Mouse (Mus musculus) hindbrain, embryonic 10.5 days (tissue): ENCODE results near the gene Cln5. TPM values are rescaled to one million over a fixed set of nuclear protein-coding genes. Genes with fewer than 3 reads are reported as not detected.
A peak's percentile ranks its signal among the peaks of the same experiment; 100 is the strongest.

Experiments used
- DNase-seq: peaks from one replicate; pipeline ENCODE4 v3.0.0-alpha.2; 2017; ENCODE audit warnings: low spot score
- H3K27ac ChIP-seq: fragments of 300-500 bp; sonication (generic); 2 replicates; pipeline ENCODE4 v1.5.1; 2016; ENCODE audit warnings: mild to moderate bottlenecking, moderate library complexity
- H3K27me3 ChIP-seq: fragments of 300-500 bp; sonication (generic); 2 replicates; pipeline ENCODE4 v1.6.1; 2016; ENCODE audit warnings: mild to moderate bottlenecking; ENCODE audit not compliant: poor library complexity, insufficient read depth, severe bottlenecking
- H3K36me3 ChIP-seq: fragments of 300-500 bp; sonication (generic); 2 replicates; pipeline ENCODE4 v1.6.1; 2016; ENCODE audit warnings: mild to moderate bottlenecking, moderate library complexity
- H3K4me1 ChIP-seq: fragments of 300-500 bp; sonication (generic); replicated peaks from 2 replicates; pipeline ENCODE4 v1.6.1; 2016; ENCODE audit warnings: mild to moderate bottlenecking
- H3K4me3 ChIP-seq: fragments of 300-500 bp; sonication (generic); 2 replicates; pipeline ENCODE4 v1.5.1; 2016; ENCODE audit warnings: mild to moderate bottlenecking, moderate library complexity
- H3K9me3 ChIP-seq: fragments of 300-500 bp; sonication (generic); 2 replicates; pipeline ENCODE4 v1.6.1; 2016; ENCODE audit warnings: mild to moderate bottlenecking, moderate library complexity
- WGBS: fragments of 180-500 bp; shearing (Covaris S2); methylation state at CpG from one replicate; pipeline ENCODE4 v1.1.7; 2016; 5-methylcytosine and 5-hydroxymethylcytosine counted together
- polyA plus RNA-seq: library from polyadenylated mRNA; unstranded; fragments of >200 nt; fragmentation: Nextera tagmentation; extraction: Ambion mirVana; gene quantifications from 2 replicates; pipeline ENCODE4 v1.2.1, GENCODE M21; 2016

Cln5 gene
- polyA plus RNA-seq = 23.5 and 28.8 TPM in 2 replicates

DNA sequence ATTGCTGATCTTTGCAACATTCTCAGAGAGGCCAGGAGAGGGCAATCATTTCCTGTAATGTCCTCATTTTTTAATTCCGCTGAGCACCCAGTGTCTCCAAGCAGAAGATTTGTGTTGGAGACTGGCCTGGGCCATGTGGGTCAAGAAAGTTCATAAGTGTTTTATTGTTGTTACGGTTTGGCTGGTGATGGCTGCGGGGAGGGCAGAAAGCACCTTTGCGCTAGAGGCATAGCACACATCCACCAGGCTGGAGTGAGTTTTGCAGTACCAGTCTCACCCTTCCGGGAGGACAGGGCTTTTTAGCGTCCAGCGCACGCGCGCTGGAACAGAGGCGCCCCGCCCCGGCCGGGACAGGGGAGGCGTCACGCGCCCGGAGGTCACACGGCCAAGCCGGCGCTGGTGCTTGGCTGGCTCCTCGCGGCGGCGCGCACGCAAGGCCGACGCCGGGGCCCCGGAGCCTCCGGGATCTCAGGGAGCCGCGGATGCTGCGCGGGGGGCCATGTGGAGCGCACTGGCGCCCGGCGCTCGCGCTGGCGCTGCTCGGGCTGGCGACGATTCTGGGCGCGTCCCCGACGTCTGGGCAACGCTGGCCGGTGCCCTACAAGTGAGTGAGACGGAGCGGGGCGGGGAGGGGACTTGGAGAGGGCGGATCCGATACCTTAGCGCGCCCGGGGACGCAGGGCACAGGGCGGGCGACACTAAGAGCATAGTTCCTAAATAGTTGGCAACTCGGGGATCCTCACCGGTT is at the start of gene Cln5:
Gene Cln5, plus strand, starts transcription at position 353 of the 748 bp plus-strand sequence.
- Histone ChIP-seq H3K27me3 (no peaks in the 10 kb centered on the region), H3K27ac (peak within 1 kb of the TSS; percentile 94), H3K36me3 (peaks cover 33% of the 10 kb centered on the region), H3K4me1 (peaks cover 17% of the 10 kb centered on the region), H3K9me3 (no peaks in the 10 kb centered on the region), H3K4me3 (peak within 1 kb of the TSS; percentile 75)
- under 1% methylated on average over 65 of the region's 65 CpGs for WGBS
- peak; percentile 95 for DNase-seq

DNA sequence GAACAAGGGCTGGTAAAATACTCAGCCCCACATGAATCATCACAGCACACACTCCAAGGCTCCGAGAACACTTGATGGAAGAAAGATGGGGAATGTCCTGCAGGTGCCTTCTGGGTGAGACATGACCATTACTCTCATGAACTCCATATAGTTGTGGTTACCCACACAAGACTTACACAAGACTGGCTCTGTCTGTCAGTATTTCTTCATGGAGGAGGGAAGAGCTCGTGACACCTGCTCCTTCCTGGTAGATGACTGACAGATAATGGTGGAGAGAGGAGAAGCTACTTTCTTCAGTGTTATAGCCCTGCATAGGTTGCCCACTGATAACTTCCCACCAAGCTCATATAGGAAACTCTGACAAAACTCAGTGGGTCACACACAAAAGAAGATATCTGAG is 40.8 kb upstream of the Cln5 start:
- Histone ChIP-seq H3K9me3 (no peaks in the 10 kb centered on the region), H3K36me3 (no peaks in the 10 kb centered on the region), H3K4me3 (no peak overlapping the region), H3K4me1 (no peaks in the 10 kb centered on the region), H3K27ac (no peak overlapping the region), H3K27me3 (no peaks in the 10 kb centered on the region)
- DNase-seq = no peak
- 84% methylated on average over 2 of the region's 2 CpGs for WGBS

DNA sequence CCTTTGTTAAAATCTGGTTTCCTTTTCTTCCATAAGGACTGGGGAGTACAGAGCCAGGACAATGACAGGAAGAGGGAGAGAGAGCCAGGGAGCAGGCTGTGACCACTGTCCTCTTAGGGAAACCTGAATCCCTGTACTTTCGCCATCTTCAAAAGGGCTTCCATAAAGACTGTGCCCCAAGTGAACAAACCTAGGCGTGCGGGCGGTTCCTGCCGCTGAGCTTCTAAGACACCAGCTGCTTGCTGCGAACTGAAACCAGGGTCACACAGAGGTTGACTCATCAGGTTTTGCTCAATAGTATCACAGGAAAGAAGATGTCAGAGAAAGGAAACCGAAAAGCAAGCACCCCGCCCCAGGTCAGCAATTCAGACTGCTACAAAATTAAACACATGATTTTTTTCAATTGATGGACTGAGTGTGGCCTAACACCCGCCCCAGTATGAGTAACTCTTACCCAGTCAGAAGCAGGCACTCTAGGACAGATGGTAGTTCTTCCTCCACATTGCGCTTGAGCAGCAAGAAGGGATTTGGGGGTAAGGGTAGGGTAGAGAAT is 36.7 kb upstream of the Cln5 start:
- H3K27ac ChIP-seq = no peak overlapping the region
- DNase-seq = no peak
- H3K4me1 ChIP-seq = no peaks in the 10 kb centered on the region
- 81% methylated on average over 10 of the region's 10 CpGs for WGBS
- H3K27me3 ChIP-seq = no peaks in the 10 kb centered on the region
- H3K4me3 ChIP-seq = no peak overlapping the region
- H3K9me3 ChIP-seq = no peaks in the 10 kb centered on the region
- no peaks in the 10 kb centered on the region for H3K36me3 ChIP-seq

DNA sequence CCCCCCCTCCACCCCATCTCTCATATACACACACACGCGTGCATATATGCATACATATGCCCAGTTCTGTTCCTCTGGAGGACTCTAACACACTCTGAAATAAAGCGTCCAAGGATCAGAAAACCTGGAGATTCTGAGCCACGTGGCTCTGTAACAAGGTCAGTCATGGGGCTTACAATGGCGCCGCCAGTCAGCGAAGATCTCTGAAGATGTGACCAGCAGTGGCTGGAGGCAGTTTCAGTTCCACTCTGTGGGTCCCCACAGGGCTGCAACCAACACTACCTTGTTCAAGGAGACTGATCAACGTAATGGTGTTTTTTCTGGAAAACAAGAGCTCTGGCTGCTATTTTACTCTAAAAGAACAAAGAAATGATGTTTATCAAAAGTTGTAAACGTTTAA is 35.9 kb upstream of the Cln5 start:
- no peak overlapping the region for H3K4me3 ChIP-seq
- H3K27me3 ChIP-seq = no peaks in the 10 kb centered on the region
- no peak overlapping the region for H3K27ac ChIP-seq
- H3K4me1 ChIP-seq = no peaks in the 10 kb centered on the region
- H3K9me3 ChIP-seq = no peaks in the 10 kb centered on the region
- DNase-seq = no peak
- H3K36me3 ChIP-seq = no peaks in the 10 kb centered on the region
- WGBS = 86% methylated on average over 9 of the region's 9 CpGs

DNA sequence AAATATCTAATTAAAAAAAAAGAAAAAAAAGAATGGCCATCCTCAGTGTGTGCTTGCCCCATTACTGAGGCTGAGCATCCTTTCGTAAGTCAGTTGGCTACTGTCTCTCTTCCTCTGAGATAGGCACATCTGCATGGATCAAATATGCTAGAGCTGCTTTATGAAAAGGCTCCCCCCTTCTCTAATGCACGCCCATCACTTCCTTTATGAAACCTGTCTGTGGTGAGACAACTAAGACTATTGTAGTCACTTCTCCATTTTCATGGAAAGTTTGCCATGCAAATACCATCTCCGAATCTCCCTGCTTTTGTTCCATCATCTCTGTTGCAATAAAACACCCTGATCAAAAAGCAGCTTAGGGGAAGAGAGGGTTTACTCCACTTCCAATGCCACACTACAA is 33.0 kb upstream of the Cln5 start:
- no peak for DNase-seq

DNA sequence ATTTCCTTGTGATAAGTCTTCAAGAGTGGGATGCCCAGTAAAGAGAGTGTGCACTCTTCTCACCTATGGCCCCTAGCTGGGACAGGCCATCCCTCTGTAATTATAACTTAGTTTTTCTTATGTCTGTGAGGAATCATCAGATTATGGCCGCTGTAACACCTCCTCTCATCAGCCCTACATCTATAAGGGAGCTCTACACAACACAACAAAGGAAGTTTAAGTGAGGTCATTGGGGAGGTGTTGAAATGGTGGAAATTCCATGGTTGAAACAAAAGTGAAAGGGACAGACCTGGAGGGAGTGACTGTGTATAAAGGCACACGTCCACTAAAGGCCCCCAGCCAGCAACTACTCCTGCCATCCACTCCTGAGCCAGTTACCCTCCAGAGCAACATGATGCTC is 23.3 kb upstream of the Cln5 start, which contains the start of gene Acod1:
Gene Acod1, plus strand, starts transcription at position 301 of the 400 bp plus-strand sequence.
- peaks cover 11% of the 10 kb centered on the region for H3K4me1 ChIP-seq
- H3K4me3 ChIP-seq = no peak within 1 kb of the TSS
- no peaks in the 10 kb centered on the region for H3K36me3 ChIP-seq
- no peak within 1 kb of the TSS for H3K27ac ChIP-seq
- WGBS = 80% methylated on average over 2 of the region's 2 CpGs
- no peak for DNase-seq
- no peaks in the 10 kb centered on the region for H3K27me3 ChIP-seq
- no peaks in the 10 kb centered on the region for H3K9me3 ChIP-seq

More for the DNA sequence above, 33.0 kb upstream of the Cln5 start:
- Histone ChIP-seq H3K27ac (no peak overlapping the region), H3K4me1 (no peaks in the 10 kb centered on the region), H3K27me3 (no peaks in the 10 kb centered on the region), H3K36me3 (no peaks in the 10 kb centered on the region), H3K4me3 (no peak overlapping the region), H3K9me3 (no peaks in the 10 kb centered on the region)
- 78% methylated on average over 3 of the region's 3 CpGs for WGBS

DNA sequence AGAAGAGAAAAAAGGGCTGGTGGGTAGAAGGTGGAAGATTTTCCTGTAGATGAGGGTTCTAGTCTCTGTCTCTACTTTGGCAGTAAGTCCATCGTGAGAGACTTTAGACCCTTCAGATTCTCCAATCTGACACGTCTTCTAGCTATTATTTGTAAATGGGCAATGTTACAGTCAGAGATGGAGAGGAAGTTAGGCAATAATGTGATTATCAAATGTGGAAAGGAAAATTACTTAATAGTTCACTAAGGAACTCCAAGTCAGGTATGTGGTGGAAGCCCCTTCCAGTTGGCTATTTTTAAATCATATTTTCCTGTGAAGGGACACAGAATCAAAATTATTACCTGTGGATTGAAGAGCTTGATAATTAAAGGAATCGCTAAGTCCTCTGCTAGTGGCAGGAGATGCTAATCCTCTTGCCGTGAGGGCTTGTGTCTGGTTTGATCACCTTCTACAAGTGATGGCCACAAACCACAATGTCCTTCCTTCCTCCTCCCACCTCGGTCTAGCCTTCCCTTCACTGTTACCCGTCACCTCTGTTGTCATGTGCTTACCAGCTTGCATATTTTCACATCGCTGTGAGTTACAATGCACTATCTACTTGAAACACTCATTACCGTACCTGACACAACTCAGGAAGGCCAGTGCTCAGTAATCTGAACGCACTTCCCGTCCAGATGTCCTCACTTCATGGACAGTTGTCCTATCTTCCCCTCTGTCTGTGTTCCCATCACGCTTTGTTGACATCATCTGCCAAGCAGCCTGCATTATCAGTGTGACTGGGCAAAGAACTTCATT is 21.5 kb upstream of the Cln5 start:
- no peak for DNase-seq
- Histone ChIP-seq H3K9me3 (no peaks in the 10 kb centered on the region), H3K36me3 (no peaks in the 10 kb centered on the region), H3K4me3 (no peak overlapping the region), H3K4me1 (peaks cover 11% of the 10 kb centered on the region), H3K27ac (no peak overlapping the region), H3K27me3 (no peaks in the 10 kb centered on the region)
- whole genome bisulfite sequencing = 90% methylated on average over 11 of the region's 11 CpGs

DNA sequence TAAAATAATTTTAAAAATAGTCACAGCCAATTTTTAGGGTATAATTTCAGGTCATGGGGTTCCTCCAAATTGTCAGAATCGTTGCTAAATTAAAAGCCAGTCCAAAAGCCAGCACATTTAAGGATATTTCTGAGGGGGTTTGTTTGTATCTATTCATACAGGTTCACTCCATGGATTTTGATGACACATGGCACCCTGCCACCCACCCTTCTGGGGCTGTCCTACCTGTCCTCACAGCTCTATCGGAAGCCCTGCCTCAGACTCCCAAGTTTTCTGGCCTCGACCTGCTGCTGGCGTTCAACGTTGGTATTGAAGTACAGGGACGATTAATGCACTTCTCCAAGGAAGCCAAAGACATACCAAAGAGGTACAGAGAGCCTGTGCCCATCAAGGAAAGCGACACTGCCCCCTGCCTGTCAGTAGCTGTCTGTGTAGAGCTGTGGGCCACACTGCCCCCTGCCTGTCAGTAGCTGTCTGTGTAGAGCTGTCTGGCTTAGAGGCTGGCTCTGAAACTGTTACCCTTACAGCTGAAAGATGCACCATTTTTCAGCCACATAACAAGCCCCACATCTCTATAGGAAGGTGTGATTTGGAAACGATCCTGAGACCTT is 18.8 kb upstream of the Cln5 start:
- 40% methylated on average over 8 of the region's 8 CpGs for WGBS
- DNase-seq = peak; percentile 79
- H3K4me3 ChIP-seq = no peak overlapping the region

DNA sequence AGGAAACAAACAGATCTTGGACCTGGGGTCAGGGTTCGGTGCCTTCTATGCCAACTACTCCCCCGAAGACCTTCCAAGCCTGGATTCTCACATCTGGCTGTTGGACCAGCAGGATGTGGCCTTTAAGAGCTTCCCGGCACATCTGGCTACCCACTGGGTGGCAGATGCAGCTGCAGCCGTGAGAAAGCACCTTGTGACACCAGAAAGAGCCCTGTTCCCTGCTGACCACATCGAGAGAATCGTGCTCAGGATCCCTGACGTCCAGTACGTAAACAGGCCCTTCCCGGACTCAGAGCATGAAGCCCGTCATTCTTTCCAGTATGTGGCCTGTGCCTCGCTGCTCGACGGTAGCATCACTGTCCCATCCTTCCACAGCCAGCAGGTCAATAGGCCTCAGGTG is 15.3 kb upstream of the Cln5 start:
- no peaks in the 10 kb centered on the region for H3K36me3 ChIP-seq
- H3K4me3 ChIP-seq = no peak overlapping the region
- WGBS = 86% methylated on average over 13 of the region's 13 CpGs
- no peaks in the 10 kb centered on the region for H3K4me1 ChIP-seq
- H3K27ac ChIP-seq = no peak overlapping the region
- no peaks in the 10 kb centered on the region for H3K27me3 ChIP-seq
- no peak for DNase-seq
- no peaks in the 10 kb centered on the region for H3K9me3 ChIP-seq

More for the DNA sequence above, 18.8 kb upstream of the Cln5 start:
- Histone ChIP-seq H3K9me3 (no peaks in the 10 kb centered on the region), H3K27ac (no peak overlapping the region), H3K36me3 (no peaks in the 10 kb centered on the region), H3K27me3 (no peaks in the 10 kb centered on the region), H3K4me1 (peaks cover 11% of the 10 kb centered on the region)

DNA sequence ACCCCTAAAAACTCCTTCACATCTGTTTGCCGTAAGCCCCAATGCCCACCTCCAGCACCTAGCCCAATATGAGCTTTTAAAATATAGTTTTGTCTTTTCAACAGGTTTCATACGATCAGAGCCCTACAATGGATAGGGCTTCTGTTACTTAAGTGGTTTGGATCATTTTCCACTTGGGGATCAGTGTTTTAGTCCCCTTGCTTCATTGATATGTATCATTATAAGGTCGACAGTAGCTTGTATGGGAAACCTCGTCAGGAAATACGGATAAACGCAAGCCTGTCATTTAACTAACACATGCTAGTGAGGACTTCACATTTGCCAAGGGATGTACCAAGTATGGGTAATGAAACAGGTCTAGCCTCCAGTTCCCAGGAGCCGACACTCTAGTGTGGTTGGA is 13.4 kb upstream of the Cln5 start:
- H3K4me1 ChIP-seq = no peaks in the 10 kb centered on the region
- H3K27ac ChIP-seq = no peak overlapping the region
- H3K36me3 ChIP-seq = no peaks in the 10 kb centered on the region
- no peaks in the 10 kb centered on the region for H3K27me3 ChIP-seq
- no peak overlapping the region for H3K4me3 ChIP-seq
- 90% methylated on average over 7 of the region's 7 CpGs for WGBS
- no peak for DNase-seq
- no peaks in the 10 kb centered on the region for H3K9me3 ChIP-seq

DNA sequence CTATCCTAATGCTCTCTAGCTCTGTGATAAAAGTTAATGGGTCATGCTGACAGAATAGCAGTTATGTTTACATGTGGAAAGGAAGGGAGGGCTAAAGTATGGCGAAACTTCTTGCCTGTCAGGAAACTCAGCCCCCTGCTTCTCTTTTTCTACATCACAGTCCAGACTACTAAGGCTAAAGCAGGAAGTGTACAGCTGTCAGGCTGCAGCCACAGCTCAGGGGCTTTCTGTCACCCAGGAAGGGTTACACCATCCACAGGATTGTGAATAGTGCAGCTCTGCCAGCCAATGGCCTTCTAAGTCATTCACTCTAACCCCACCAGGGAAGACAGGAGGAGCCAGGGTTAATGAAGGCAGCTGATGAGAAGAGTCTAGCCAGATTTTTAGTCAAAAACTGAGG is 11.0 kb upstream of the Cln5 start:
- Histone ChIP-seq H3K27ac (no peak overlapping the region), H3K9me3 (no peaks in the 10 kb centered on the region), H3K36me3 (no peaks in the 10 kb centered on the region), H3K4me1 (no peaks in the 10 kb centered on the region), H3K27me3 (no peaks in the 10 kb centered on the region), H3K4me3 (no peak overlapping the region)
- no peak for DNase-seq
- WGBS = 78% methylated on average over 1 of the region's 1 CpGs

DNA sequence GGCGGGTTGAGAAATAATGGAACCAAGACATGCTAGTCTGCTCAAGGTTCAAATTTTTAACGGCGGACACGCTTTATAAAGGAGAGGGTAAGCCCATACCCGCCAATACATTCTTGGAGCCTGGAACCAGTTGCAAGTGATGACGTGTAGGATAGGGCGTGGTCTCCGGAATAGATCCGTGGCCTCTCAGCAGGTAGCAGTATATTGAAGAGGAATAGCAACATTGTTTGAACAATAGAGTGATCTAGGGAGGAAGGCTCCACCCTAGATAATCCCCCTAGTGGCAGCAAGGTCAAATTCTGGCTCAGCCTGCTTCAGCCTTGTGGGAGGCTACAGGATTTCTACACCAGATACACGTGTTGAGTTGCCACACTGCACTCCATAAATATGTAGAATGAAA is 10.5 kb upstream of the Cln5 start:
- no peaks in the 10 kb centered on the region for H3K27me3 ChIP-seq
- H3K36me3 ChIP-seq = no peaks in the 10 kb centered on the region
- no peaks in the 10 kb centered on the region for H3K4me1 ChIP-seq
- DNase-seq = no peak
- 88% methylated on average over 10 of the region's 10 CpGs for WGBS
- H3K9me3 ChIP-seq = no peaks in the 10 kb centered on the region
- H3K4me3 ChIP-seq = no peak overlapping the region
- no peak overlapping the region for H3K27ac ChIP-seq
